Mouse (Mus musculus): ENCODE measurements around the gene Mtch1. TPM values are rescaled to one million over a fixed set of nuclear protein-coding genes. Genes with fewer than 3 reads are reported as not detected.
A peak's percentile ranks its signal among the peaks of the same experiment; 100 is the strongest.

Gene Mtch1
- total RNA-seq, 1 experiment, result 217 TPM

DNA sequence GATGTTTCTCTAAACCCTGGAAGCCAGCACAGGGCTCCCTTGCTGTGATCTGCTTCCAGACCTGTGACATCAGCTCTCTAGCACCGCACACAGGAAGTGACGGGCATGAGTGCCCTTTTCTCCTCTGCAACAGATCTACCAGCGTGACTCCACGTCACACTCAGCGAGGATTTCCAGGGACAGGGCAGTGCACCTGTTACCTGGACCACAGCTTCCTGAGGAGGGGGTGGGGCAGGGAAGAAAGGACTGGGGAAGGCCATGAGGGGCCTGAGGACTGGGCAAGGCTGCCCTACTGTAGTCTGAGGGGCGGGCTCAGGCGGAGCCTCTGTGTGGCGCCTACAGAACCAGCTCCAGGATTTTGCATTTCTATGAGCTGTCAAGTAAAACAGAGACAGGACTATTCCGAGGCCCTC, 6.1 kb downstream of the Mtch1 start:
- 0 out of 4 replicates have a peak overlapping the region, but pooled peaks of 1 of the 2 experiments have one; percentile 9 for H3K4me3 ChIP-seq (ENCODE audit: insufficient read depth in 1 of 2, low read depth in 1 of 2, low read length in 2 of 2, poor library complexity in 1 of 2, severe bottlenecking in 1 of 2)
- H3K9me3 ChIP-seq (ENCODE audit: control insufficient read depth, insufficient read depth, low read depth, low read length), result no peaks in the 10 kb centered on the region
- no peak for DNase-seq (ENCODE audit: low read depth, low spot score)
- TF ChIP-seq MAFK (IDR thresholded peaks at IDR 0.05; ENCODE audit: insufficient read depth, low read depth, low read length), result no peak
- no peak for TF ChIP-seq ZC3H11A (IDR thresholded peaks at IDR 0.05; ENCODE audit: borderline replicate concordance, low read depth, low read length)
- no peak for TF ChIP-seq HCFC1 (IDR thresholded peaks at IDR 0.05; ENCODE audit: borderline replicate concordance, insufficient read depth, low read length)
- TF ChIP-seq CHD2 (IDR thresholded peaks at IDR 0.05; ENCODE audit: low read depth, low read length), result no peak
- no peak for TF ChIP-seq ZNF384 (IDR thresholded peaks at IDR 0.05; ENCODE audit: low read depth, low read length)
- in situ Hi-C loops (cut with MboI; ENCODE audit: low sequenced_read_pairs in 2 of 2, unreplicated experiment in 2 of 2), result no loop called here
- H3K36me3 ChIP-seq (ENCODE audit: control insufficient read depth, insufficient read depth, low read length, poor library complexity, severe bottlenecking), result peaks cover 40% of the 10 kb centered on the region
- no peak overlapping the region for H3K9ac ChIP-seq (ENCODE audit: insufficient read depth, low read depth, low read length, poor library complexity, severe bottlenecking)
- peaks cover 8 to 28% of the 10 kb centered on the region in 2 experiments; a peak in 3 of 4 replicates for H3K4me1 ChIP-seq (ENCODE audit: control insufficient read depth in 2 of 2, insufficient read depth in 2 of 2, low read length in 2 of 2, poor library complexity in 1 of 2)
- H3K27ac ChIP-seq (ENCODE audit: insufficient read depth, low read depth, low read length, poor library complexity, severe bottlenecking), result 0 out of 2 replicates have a peak overlapping the region, but pooled peaks have one; percentile 47

- peaks cover 6 to 25% of the 10 kb centered on the region in 2 experiments; a peak in 3 of 4 replicates for H3K4me1 ChIP-seq (ENCODE audit: control insufficient read depth in 2 of 2, insufficient read depth in 2 of 2, low read length in 2 of 2, poor library complexity in 1 of 2)
- no peak for DNase-seq (ENCODE audit: low read depth, low spot score)
- H3K9ac ChIP-seq (ENCODE audit: insufficient read depth, low read depth, low read length, poor library complexity, severe bottlenecking), result no peak overlapping the region
- in situ Hi-C loops (cut with MboI; ENCODE audit: low sequenced_read_pairs in 2 of 2, unreplicated experiment in 2 of 2), result no loop called here
- no peaks in the 10 kb centered on the region for H3K9me3 ChIP-seq (ENCODE audit: control insufficient read depth, insufficient read depth, low read depth, low read length)
- peaks cover 47% of the 10 kb centered on the region for H3K36me3 ChIP-seq (ENCODE audit: control insufficient read depth, insufficient read depth, low read length, poor library complexity, severe bottlenecking)
- no peak overlapping the region for H3K27ac ChIP-seq (ENCODE audit: insufficient read depth, low read depth, low read length, poor library complexity, severe bottlenecking)
- H3K4me3 ChIP-seq (ENCODE audit: insufficient read depth in 1 of 2, low read depth in 1 of 2, low read length in 2 of 2, poor library complexity in 1 of 2, severe bottlenecking in 1 of 2), result no peak overlapping the region
- TF ChIP-seq CHD2 (IDR thresholded peaks at IDR 0.05; ENCODE audit: low read depth, low read length), result no peak
- no peak for TF ChIP-seq MAFK (IDR thresholded peaks at IDR 0.05; ENCODE audit: insufficient read depth, low read depth, low read length)
These were observed 7.1 kb downstream of the Mtch1 start for GRCm38 (mm10) chr17:29340406-29341261.

DNA sequence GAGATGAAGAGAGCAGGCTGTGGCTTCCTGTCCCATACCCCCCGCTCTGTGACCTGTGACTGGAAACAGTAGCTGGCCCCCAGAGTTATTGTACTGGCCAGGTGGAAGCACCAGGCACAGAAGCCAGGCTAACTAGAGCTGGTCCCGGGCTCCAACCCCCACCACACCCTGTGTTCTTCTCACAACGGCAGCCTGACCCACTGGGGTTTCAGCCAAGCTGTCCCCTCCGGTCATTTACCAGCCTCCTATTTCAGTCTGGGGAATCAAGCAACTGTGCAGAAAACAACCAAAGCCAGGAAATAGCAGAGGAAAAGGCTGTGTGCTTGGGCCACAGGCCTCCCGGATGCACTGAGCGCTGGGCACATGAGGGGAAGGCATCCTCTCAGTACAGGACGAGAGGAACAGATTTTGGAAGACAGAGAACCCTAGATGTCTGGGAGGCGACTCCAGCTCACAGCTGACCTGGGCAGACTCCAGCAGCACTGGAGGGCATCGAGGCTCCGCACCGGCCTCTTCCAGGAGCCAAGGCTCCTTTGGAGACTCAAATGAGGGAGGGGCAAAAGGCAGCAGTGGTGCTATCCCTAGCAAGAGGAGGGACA, 8.5 kb downstream of the Mtch1 start:
- H3K9me3 ChIP-seq (ENCODE audit: control insufficient read depth, insufficient read depth, low read depth, low read length), result no peaks in the 10 kb centered on the region
- H3K27ac ChIP-seq (ENCODE audit: insufficient read depth, low read depth, low read length, poor library complexity, severe bottlenecking), result no peak overlapping the region
- peaks cover 49% of the 10 kb centered on the region for H3K36me3 ChIP-seq (ENCODE audit: control insufficient read depth, insufficient read depth, low read length, poor library complexity, severe bottlenecking)
- H3K4me3 ChIP-seq (ENCODE audit: insufficient read depth in 1 of 2, low read depth in 1 of 2, low read length in 2 of 2, poor library complexity in 1 of 2, severe bottlenecking in 1 of 2), result no peak overlapping the region
- in situ Hi-C loops (cut with MboI; ENCODE audit: low sequenced_read_pairs in 2 of 2, unreplicated experiment in 2 of 2), result no loop called here
- DNase-seq (ENCODE audit: low read depth, low spot score), result no peak
- H3K4me1 ChIP-seq (ENCODE audit: control insufficient read depth in 2 of 2, insufficient read depth in 2 of 2, low read length in 2 of 2, poor library complexity in 1 of 2), result peaks cover 6 to 25% of the 10 kb centered on the region in 2 experiments; a peak in 3 of 4 replicates
- no peak overlapping the region for H3K9ac ChIP-seq (ENCODE audit: insufficient read depth, low read depth, low read length, poor library complexity, severe bottlenecking)
- TF ChIP-seq MAFK (IDR thresholded peaks at IDR 0.05; ENCODE audit: insufficient read depth, low read depth, low read length), result no peak
- no peak for TF ChIP-seq HCFC1 (IDR thresholded peaks at IDR 0.05; ENCODE audit: borderline replicate concordance, insufficient read depth, low read length)
- no peak for TF ChIP-seq ZNF384 (IDR thresholded peaks at IDR 0.05; ENCODE audit: low read depth, low read length)
- no peak for TF ChIP-seq ZC3H11A (IDR thresholded peaks at IDR 0.05; ENCODE audit: borderline replicate concordance, low read depth, low read length)
- TF ChIP-seq CHD2 (IDR thresholded peaks at IDR 0.05; ENCODE audit: low read depth, low read length), result no peak

GRCm38 (mm10) chr17:29337979-29338823, 9.5 kb downstream of the Mtch1 start:
- Histone ChIP-seq H3K9ac (ENCODE audit: insufficient read depth, low read depth, low read length, poor library complexity, severe bottlenecking) (no peak overlapping the region), H3K36me3 (ENCODE audit: control insufficient read depth, insufficient read depth, low read length, poor library complexity, severe bottlenecking) (peaks cover 52% of the 10 kb centered on the region), H3K27ac (ENCODE audit: insufficient read depth, low read depth, low read length, poor library complexity, severe bottlenecking) (no peak overlapping the region), H3K4me1 (ENCODE audit: control insufficient read depth in 2 of 2, insufficient read depth in 2 of 2, low read length in 2 of 2, poor library complexity in 1 of 2) (peaks cover 6 to 25% of the 10 kb centered on the region in 2 experiments; a peak in 3 of 4 replicates), H3K4me3 (ENCODE audit: insufficient read depth in 1 of 2, low read depth in 1 of 2, low read length in 2 of 2, poor library complexity in 1 of 2, severe bottlenecking in 1 of 2) (no peak overlapping the region), H3K9me3 (ENCODE audit: control insufficient read depth, insufficient read depth, low read depth, low read length) (no peaks in the 10 kb centered on the region)
- in situ Hi-C loops (cut with MboI; ENCODE audit: low sequenced_read_pairs in 2 of 2, unreplicated experiment in 2 of 2), result no loop called here
- no peak for DNase-seq (ENCODE audit: low read depth, low spot score)
- TF ChIP-seq HCFC1 (IDR thresholded peaks at IDR 0.05; ENCODE audit: borderline replicate concordance, insufficient read depth, low read length) (no peak), ZC3H11A (IDR thresholded peaks at IDR 0.05; ENCODE audit: borderline replicate concordance, low read depth, low read length) (no peak), MAFK (IDR thresholded peaks at IDR 0.05; ENCODE audit: insufficient read depth, low read depth, low read length) (no peak), CHD2 (IDR thresholded peaks at IDR 0.05; ENCODE audit: low read depth, low read length) (no peak), ZNF384 (IDR thresholded peaks at IDR 0.05; ENCODE audit: low read depth, low read length) (no peak)
